Mouse (Mus musculus): ENCODE results near the gene Fam208a. TPM values are rescaled to one million over a fixed set of nuclear protein-coding genes. Genes with fewer than 3 reads are reported as not detected.

Fam208a gene
- polyA plus RNA-seq (2015; fragmentation: Nextera tagmentation; extraction: Ambion mirVana): 6.6 and 7.3 TPM in 2 replicates

DNA sequence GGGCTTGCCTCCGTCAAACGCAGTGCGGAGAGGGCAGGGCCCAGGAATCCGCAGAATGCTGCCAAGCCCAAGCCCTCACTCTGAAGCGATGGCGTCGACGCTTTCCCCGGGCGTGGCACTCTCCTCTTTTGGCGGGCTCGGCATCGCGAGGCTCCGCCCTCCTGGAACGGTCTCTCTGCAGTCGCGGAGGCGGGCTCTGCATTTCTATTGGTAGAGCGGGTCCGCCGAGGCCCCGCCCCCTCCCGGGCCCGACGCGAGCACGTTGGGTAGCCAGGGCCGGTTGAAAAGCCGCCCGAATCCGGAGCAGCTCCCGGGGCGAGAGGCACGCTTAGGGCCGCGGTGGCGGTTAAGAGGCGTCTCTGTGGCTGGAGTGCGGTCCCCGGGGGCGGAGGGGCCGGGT lies at the start of gene Fam208a:
TSS of gene Fam208a (plus strand) at position 262 of the 400 bp plus-strand sequence.

DNA sequence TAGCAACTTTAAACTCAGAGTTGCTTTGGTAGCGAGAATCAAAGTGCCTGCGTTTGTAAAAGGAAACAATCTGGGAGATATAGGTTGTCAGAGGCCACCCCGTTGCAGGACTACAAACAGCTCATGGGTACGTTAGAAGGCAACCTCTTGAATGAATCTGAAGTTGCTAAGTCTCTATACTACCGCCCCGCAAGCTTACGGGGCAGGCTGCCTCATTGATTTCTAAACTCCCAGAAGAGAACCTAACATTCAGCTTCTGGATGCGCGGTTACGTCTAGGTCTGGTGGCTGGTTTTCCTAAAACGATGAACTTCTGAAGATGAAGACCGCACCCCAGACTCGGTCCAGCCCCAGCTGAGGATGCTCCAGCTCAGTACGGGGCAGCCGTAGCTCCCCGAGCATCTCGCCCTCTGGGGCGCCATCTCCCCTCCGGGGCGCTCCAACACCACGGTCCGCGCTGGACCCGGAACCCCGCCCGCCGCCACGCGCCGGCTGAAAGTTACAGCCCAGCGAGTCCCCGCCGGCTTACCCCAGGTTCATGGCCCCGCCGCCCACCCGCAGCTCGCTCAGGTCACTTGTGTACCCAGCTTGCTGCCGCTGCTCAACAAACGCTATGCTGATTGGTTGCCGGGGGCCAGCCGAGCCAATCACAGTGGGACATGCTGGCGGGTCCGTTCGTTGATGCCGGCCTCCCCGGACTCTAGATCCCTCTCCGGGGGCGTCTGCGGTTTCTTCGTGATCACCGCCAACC lies 79.4 kb downstream of the Fam208a start, which contains the start of gene Ccdc66:
TSS of gene Ccdc66 (minus strand) at position 567 of the 750 bp plus-strand sequence.

Small RNA genes lying within 50 kb of the gene (microRNA-seq; reads per million reads assigned to microRNA genes)
- not detected for gene Gm23633

Other genes with a start within 250 kb of the Fam208a start
- gene Ccdc66, start 79.6 kb downstream of the Fam208a start, polyA plus RNA-seq (2015; fragmentation: Nextera tagmentation; extraction: Ambion mirVana): 4.4 and 5.2 TPM in 2 replicates
- 3.0 and 4.1 TPM in 2 replicates for gene Erc2, start 193.6 kb downstream of the Fam208a start, polyA plus RNA-seq (2015; fragmentation: Nextera tagmentation; extraction: Ambion mirVana)